In the genomic region with DNA sequence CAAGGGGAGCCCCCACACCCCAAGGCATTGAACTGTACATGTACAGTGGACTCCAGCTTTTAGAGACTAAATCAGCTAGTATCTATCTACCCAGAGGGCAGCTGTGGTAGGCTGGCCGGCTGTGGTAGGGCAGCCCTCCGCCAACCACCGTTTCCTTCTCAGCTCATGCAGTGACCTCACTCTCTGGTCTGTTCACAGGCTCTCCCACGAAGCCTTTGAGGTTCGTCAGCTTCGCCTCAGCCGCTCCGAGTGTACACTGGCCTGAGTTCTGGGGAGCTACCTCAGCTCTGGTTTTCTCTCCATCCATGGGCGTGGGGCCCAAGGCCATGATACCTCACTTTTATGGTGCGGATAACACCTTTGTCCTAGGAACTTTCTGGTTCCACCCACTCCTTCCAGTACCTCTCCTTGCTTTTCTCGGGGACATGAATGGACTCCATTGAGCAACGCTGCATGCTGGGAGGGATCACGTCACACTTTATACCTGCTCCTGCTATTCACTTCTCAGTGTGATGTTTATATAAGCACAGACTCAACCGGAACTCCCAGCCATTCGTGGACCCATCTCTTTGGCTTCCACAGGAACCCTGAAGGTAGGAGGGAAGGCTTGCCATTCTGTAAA, we compare ENCODE assay signal across 16 mouse cellular contexts. TPM values are rescaled to one million over a fixed set of nuclear protein-coding genes. Genes with fewer than 3 reads are reported as not detected.
DNase-seq lines count a peak whose midpoint lies in the region; ATAC-seq and TF ChIP-seq lines count a peak whose summit lies in the region.
"Had no signal": no experiment of that assay in that cellular context is flagged by ENCODE, and none has a peak within 500 bp of the region (broad histone marks: within the 10 kb centered on the region; RNA-seq: fewer than 3 reads in every experiment).

No protein-coding gene starts in this region.

- H3K4me3 ChIP-seq in lung, embryonic 16.5 days (ENCODE audit: low read length) = no peak overlapping the region
- H3K4me3 ChIP-seq in lung, postnatal 0 days (ENCODE audit: low read depth, low read length) = no peak overlapping the region
- H3K4me3 ChIP-seq in intestine, embryonic 16.5 days (ENCODE audit: low read length) = peak overlapping the region; percentile 30
- H3K4me3 ChIP-seq in stomach, embryonic 14.5 days (ENCODE audit: low read depth, low read length) = no peak overlapping the region
- H3K4me3 ChIP-seq: forebrain, embryonic 10.5 days; hindbrain, embryonic 13.5 days; midbrain, embryonic 12.5 days had no signal

- no peaks in the 10 kb centered on the region for H3K4me1 ChIP-seq in lung, embryonic 16.5 days (replicated peaks; ENCODE audit: control insufficient read depth, insufficient read depth, low read length)
- no peaks in the 10 kb centered on the region for H3K4me1 ChIP-seq in lung, postnatal 0 days (ENCODE audit: insufficient read depth, low read depth, low read length)
- H3K4me1 ChIP-seq in intestine, embryonic 16.5 days (ENCODE audit: control insufficient read depth, insufficient read depth, low read length) = 0 out of 2 replicates have a peak, but pooled peaks cover 2% of the 10 kb centered on the region
- 0 out of 2 replicates have a peak, but pooled peaks cover 2% of the 10 kb centered on the region for H3K4me1 ChIP-seq in stomach, embryonic 14.5 days (ENCODE audit: control insufficient read depth, insufficient read depth, low read length)
- H3K4me1 ChIP-seq: hindbrain, embryonic 13.5 days; midbrain, embryonic 12.5 days had no signal

- H3K36me3 ChIP-seq in lung, embryonic 16.5 days (ENCODE audit: control insufficient read depth, insufficient read depth, low read length) = no peaks in the 10 kb centered on the region
- no peaks in the 10 kb centered on the region for H3K36me3 ChIP-seq in lung, postnatal 0 days (ENCODE audit: insufficient read depth, low read length)
- no peaks in the 10 kb centered on the region for H3K36me3 ChIP-seq in intestine, embryonic 16.5 days (ENCODE audit: control insufficient read depth, insufficient read depth, low read length)
- H3K36me3 ChIP-seq in stomach, embryonic 14.5 days (ENCODE audit: control insufficient read depth, insufficient read depth, low read length) = no peaks in the 10 kb centered on the region
- H3K36me3 ChIP-seq: forebrain, embryonic 10.5 days; hindbrain, embryonic 13.5 days; midbrain, embryonic 12.5 days had no signal

- no peak for TF ChIP-seq EP300 in lung, postnatal 0 days (IDR thresholded peaks at IDR 0.05)

- H3K9ac ChIP-seq in lung, embryonic 16.5 days (ENCODE audit: low read length) = no peak overlapping the region
- no peak overlapping the region for H3K9ac ChIP-seq in lung, postnatal 0 days (replicated peaks; ENCODE audit: low read depth)
- H3K9ac ChIP-seq in intestine, embryonic 16.5 days (ENCODE audit: low read depth, low read length) = peak overlapping the region; percentile 56
- H3K9ac ChIP-seq in stomach, embryonic 14.5 days (replicated peaks; ENCODE audit: low read depth, low read length) = no peak overlapping the region
- H3K9ac ChIP-seq: hindbrain, embryonic 13.5 days; midbrain, embryonic 12.5 days had no signal

- TF ChIP-seq CTCF in lung, postnatal 0 days (IDR thresholded peaks at IDR 0.05) = no peak

- WGBS in lung, embryonic 16.5 days = 53% methylated on average over 15 of the region's 15 CpGs
- 53% methylated on average over 15 of the region's 15 CpGs for WGBS in lung, postnatal 0 days
- WGBS in intestine, embryonic 16.5 days = 58% methylated on average over 15 of the region's 15 CpGs
- 68% methylated on average over 15 of the region's 15 CpGs for WGBS in stomach, embryonic 14.5 days

- 0 out of 2 replicates have a peak, but pooled peaks have one; percentile 20 for ATAC-seq in lung, embryonic 16.5 days (ENCODE audit: low read depth)
- ATAC-seq in lung, postnatal 0 days = no peak
- ATAC-seq in common myeloid progenitor, adult 5-6 weeks (replicated peaks; ENCODE audit: low read depth, poor library complexity, severe bottlenecking) = peak; percentile 46
- ATAC-seq in intestine, embryonic 16.5 days = peak; percentile 85
- peak; percentile 53; the same call in 1 of the 2 replicates for ATAC-seq in stomach, embryonic 14.5 days (ENCODE audit: insufficient number of reproducible peaks, insufficient read depth, low FRiP score, low read depth)
- no peak for ATAC-seq in erythroid progenitor cell, adult 5-6 weeks (replicated peaks; ENCODE audit: low FRiP score, poor library complexity, severe bottlenecking)

- no peaks in the 10 kb centered on the region for H3K9me3 ChIP-seq in lung, embryonic 16.5 days (ENCODE audit: control insufficient read depth, low read length)
- no peaks in the 10 kb centered on the region for H3K9me3 ChIP-seq in lung, postnatal 0 days (ENCODE audit: low read length)
- no peaks in the 10 kb centered on the region for H3K9me3 ChIP-seq in intestine, embryonic 16.5 days (ENCODE audit: control insufficient read depth, low read length)
- H3K9me3 ChIP-seq in stomach, embryonic 14.5 days (ENCODE audit: control insufficient read depth, low read depth, low read length) = no peaks in the 10 kb centered on the region
- H3K9me3 ChIP-seq: forebrain, embryonic 10.5 days; hindbrain, embryonic 13.5 days; midbrain, embryonic 12.5 days had no signal

- no peak for DNase-seq in lung, postnatal 0 days (ENCODE audit: low spot score)
- no peak for DNase-seq in adrenal gland, postnatal 4 days (ENCODE audit: low spot score in 2 of 2)
- DNase-seq: adrenal gland, postnatal 36 days; cerebellum, postnatal 25 days; heart, adult 18-20 months; liver; lung, adult 2 months; right cerebral cortex, adult 18-20 months had no signal

- H3K27me3 ChIP-seq in lung, embryonic 16.5 days (ENCODE audit: control insufficient read depth, insufficient read depth, low read depth, low read length) = no peaks in the 10 kb centered on the region
- no peaks in the 10 kb centered on the region for H3K27me3 ChIP-seq in lung, postnatal 0 days (replicated peaks; ENCODE audit: insufficient read depth, low read length)
- H3K27me3 ChIP-seq in intestine, embryonic 16.5 days (replicated peaks; ENCODE audit: control insufficient read depth, insufficient read depth, low read length) = no peaks in the 10 kb centered on the region
- H3K27me3 ChIP-seq in stomach, embryonic 14.5 days (ENCODE audit: control insufficient read depth, insufficient read depth, low read length) = no peaks in the 10 kb centered on the region
- H3K27me3 ChIP-seq: hindbrain, embryonic 13.5 days; midbrain, embryonic 12.5 days had no signal

- no peak overlapping the region for H3K4me2 ChIP-seq in lung, embryonic 16.5 days (ENCODE audit: low read depth, low read length)
- no peak overlapping the region for H3K4me2 ChIP-seq in lung, postnatal 0 days (replicated peaks; ENCODE audit: low read depth, low read length)
- H3K4me2 ChIP-seq in intestine, embryonic 16.5 days (ENCODE audit: low read depth, low read length) = peak overlapping the region; percentile 37
- H3K4me2 ChIP-seq in stomach, embryonic 14.5 days (replicated peaks; ENCODE audit: low read depth, low read length) = no peak overlapping the region
- H3K4me2 ChIP-seq: hindbrain, embryonic 13.5 days; midbrain, embryonic 12.5 days had no signal

- H3K27ac ChIP-seq in lung, embryonic 16.5 days (ENCODE audit: low read length) = no peak overlapping the region
- no peak overlapping the region for H3K27ac ChIP-seq in lung, postnatal 0 days (ENCODE audit: low read length)
- peak overlapping the region; percentile 89 for H3K27ac ChIP-seq in intestine, embryonic 16.5 days (ENCODE audit: low read length)
- H3K27ac ChIP-seq in stomach, embryonic 14.5 days (ENCODE audit: low read length) = no peak overlapping the region
- H3K27ac ChIP-seq: forebrain, embryonic 10.5 days; hindbrain, embryonic 13.5 days; midbrain, embryonic 12.5 days had no signal

RNA-seq across cellular contexts. Expression of a gene that starts 32.5 kb away (rescaled TPM):
- 356 TPM in 2 replicates for polyA plus RNA-seq in lung, embryonic 16.5 days (2015; fragmentation: Nextera tagmentation; extraction: Ambion mirVana)
- polyA plus RNA-seq in lung, postnatal 0 days (2015; fragmentation: Nextera tagmentation; extraction: Ambion mirVana) = 151 and 158 TPM in 2 replicates
- not detected in 2 replicates for total RNA-seq in common myeloid progenitor, adult 5-6 weeks (2017)
- polyA plus RNA-seq in intestine, embryonic 16.5 days (2015; fragmentation: Nextera tagmentation; extraction: Ambion mirVana) = 1,152 and 1,162 TPM in 2 replicates
- 404 and 425 TPM in 2 replicates for polyA plus RNA-seq in stomach, embryonic 14.5 days (2014; fragmentation: Nextera tagmentation; extraction: Ambion mirVana)
- total RNA-seq in erythroid progenitor cell, adult 5-6 weeks (2015; ENCODE audit: low replicate concordance) = 5.9 TPM in 1 of 2 replicates, not detected in the other
- total RNA-seq in erythroid progenitor cell, adult 5-6 weeks (2017; ENCODE audit: low replicate concordance) = not detected in 2 replicates
- total RNA-seq in adrenal gland, postnatal 4 days (2021) = 10 to 100 TPM in 1 of 2 experiments, under 1 TPM in 1; 0.79 to 22.1 TPM
- total RNA-seq: adrenal gland, postnatal 36 days had no signal

Comparison
In these comparisons a context has a peak if more than half of its experiments do, and no peak if none do; other contexts are left out.
1. ATAC-seq: peak in lung, embryonic 16.5 days (single experiment), common myeloid progenitor, adult 5-6 weeks (single experiment), intestine, embryonic 16.5 days (single experiment) and stomach, embryonic 14.5 days (single experiment); none in lung, postnatal 0 days (single experiment) and erythroid progenitor cell, adult 5-6 weeks (single experiment).